Mouse (Mus musculus): Measurements from ENCODE around the gene Auts2. TPM values are rescaled to one million over a fixed set of nuclear protein-coding genes. Genes with fewer than 3 reads are reported as not detected.

The Auts2 gene
- polyA plus RNA-seq, 1 experiment from 2014 or later: 69.8 TPM

GRCm38 (mm10) chr5:132498045-132498444, 45.1 kb downstream of the Auts2 start:
- Histone ChIP-seq H3K27me3 (no peaks in the 10 kb centered on the region), H3K9me3 (no peaks in the 10 kb centered on the region), H3K4me2 (no peak overlapping the region), H3K27ac (no peak overlapping the region), H3K4me1 (peaks cover 38% of the 10 kb centered on the region), H3K4me3 (no peak overlapping the region), H3K9ac (no peak overlapping the region), H3K36me3 (no peaks in the 10 kb centered on the region)
- 72% methylated on average over 5 of the region's 5 CpGs for WGBS
- no peak for ATAC-seq (ENCODE audit: insufficient number of reproducible peaks, insufficient read depth, low FRiP score, low TSS enrichment, low read depth)

GRCm38 (mm10) chr5:132492793-132493192, 50.4 kb downstream of the Auts2 start:
- Histone ChIP-seq H3K4me2 (no peak overlapping the region), H3K27me3 (no peaks in the 10 kb centered on the region), H3K36me3 (no peaks in the 10 kb centered on the region), H3K9me3 (no peaks in the 10 kb centered on the region), H3K4me1 (peaks cover 43% of the 10 kb centered on the region), H3K27ac (no peak overlapping the region), H3K4me3 (no peak overlapping the region), H3K9ac (no peak overlapping the region)
- WGBS: 95% methylated on average over 1 of the region's 1 CpGs
- ATAC-seq (ENCODE audit: insufficient number of reproducible peaks, insufficient read depth, low FRiP score, low TSS enrichment, low read depth): no peak

DNA sequence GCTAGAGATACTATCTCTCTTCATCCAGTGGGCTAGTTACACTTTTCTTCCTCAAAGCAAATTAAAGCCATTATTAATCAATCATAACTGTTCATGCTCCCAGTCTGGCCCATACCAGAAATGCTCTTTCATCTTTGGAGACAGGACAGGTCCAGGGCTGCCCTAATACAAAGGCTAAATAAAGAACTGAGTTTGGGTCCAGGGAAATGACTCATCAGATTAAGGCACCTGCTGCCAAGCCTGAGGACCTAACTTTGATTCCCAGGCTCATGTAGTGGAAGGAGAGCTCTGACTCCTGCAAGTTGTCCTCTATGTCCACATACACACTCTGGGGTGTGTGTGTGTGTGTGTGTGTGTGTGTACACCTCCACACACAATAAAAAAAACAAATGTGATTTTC, 51.1 kb downstream of the Auts2 start:
- H3K4me3 ChIP-seq: no peak overlapping the region
- H3K36me3 ChIP-seq: no peaks in the 10 kb centered on the region
- H3K9ac ChIP-seq: no peak overlapping the region
- H3K4me1 ChIP-seq: peaks cover 50% of the 10 kb centered on the region
- H3K27me3 ChIP-seq: no peaks in the 10 kb centered on the region
- H3K27ac ChIP-seq: no peak overlapping the region
- H3K9me3 ChIP-seq: no peaks in the 10 kb centered on the region
- ATAC-seq (ENCODE audit: insufficient number of reproducible peaks, insufficient read depth, low FRiP score, low TSS enrichment, low read depth): no peak
- no peak overlapping the region for H3K4me2 ChIP-seq

GRCm38 (mm10) chr5:132491508-132491907, 51.6 kb downstream of the Auts2 start:
- no peaks in the 10 kb centered on the region for H3K27me3 ChIP-seq
- no peaks in the 10 kb centered on the region for H3K9me3 ChIP-seq
- no peaks in the 10 kb centered on the region for H3K36me3 ChIP-seq
- peaks cover 55% of the 10 kb centered on the region for H3K4me1 ChIP-seq
- no peak overlapping the region for H3K4me2 ChIP-seq
- no peak overlapping the region for H3K9ac ChIP-seq
- no peak for ATAC-seq (ENCODE audit: insufficient number of reproducible peaks, insufficient read depth, low FRiP score, low TSS enrichment, low read depth)
- 42% methylated on average over 4 of the region's 4 CpGs for WGBS
- H3K4me3 ChIP-seq: no peak overlapping the region
- H3K27ac ChIP-seq: no peak overlapping the region

- Histone ChIP-seq H3K9ac (no peak overlapping the region), H3K4me1 (peaks cover 63% of the 10 kb centered on the region), H3K9me3 (no peaks in the 10 kb centered on the region), H3K27ac (peak overlapping the region; percentile 87), H3K27me3 (no peaks in the 10 kb centered on the region), H3K4me3 (no peak overlapping the region), H3K36me3 (no peaks in the 10 kb centered on the region), H3K4me2 (peak overlapping the region; percentile 41)
- 77% methylated on average over 1 of the region's 1 CpGs for WGBS
- ATAC-seq (ENCODE audit: insufficient number of reproducible peaks, insufficient read depth, low FRiP score, low TSS enrichment, low read depth): no peak
Measured at GRCm38 (mm10) chr5:132490326-132490725, 52.8 kb downstream of the Auts2 start.

GRCm38 (mm10) chr5:132489736-132490313, 53.3 kb downstream of the Auts2 start:
- Histone ChIP-seq H3K9ac (no peak overlapping the region), H3K4me2 (peak overlapping the region; percentile 41), H3K27ac (peak overlapping the region; percentile 87), H3K4me3 (no peak overlapping the region), H3K36me3 (no peaks in the 10 kb centered on the region), H3K4me1 (peaks cover 68% of the 10 kb centered on the region), H3K9me3 (no peaks in the 10 kb centered on the region), H3K27me3 (no peaks in the 10 kb centered on the region)
- peak; percentile 40; the same call in 1 of the 2 replicates for ATAC-seq (ENCODE audit: insufficient number of reproducible peaks, insufficient read depth, low FRiP score, low TSS enrichment, low read depth)
- whole genome bisulfite sequencing: 12% methylated on average over 7 of the region's 7 CpGs

DNA sequence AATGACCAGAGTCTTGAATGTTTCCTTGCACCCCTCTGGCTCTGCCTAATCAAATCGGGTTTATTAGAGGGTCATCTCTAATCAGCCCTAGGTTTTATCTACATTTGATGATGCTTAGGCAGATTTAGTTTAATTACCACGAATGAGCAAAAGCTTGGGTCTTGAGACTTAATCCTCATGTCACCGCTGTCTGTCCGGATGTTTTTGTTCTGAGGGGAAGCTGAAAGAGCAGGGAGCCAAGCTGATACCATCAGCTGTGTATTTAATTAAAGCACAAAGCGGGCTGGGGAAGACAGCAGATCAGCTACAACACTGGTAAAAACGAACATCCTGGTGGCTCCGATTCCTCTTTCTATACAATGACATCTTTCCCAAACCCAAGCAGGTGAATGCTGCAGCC, 56.3 kb downstream of the Auts2 start:
- Histone ChIP-seq H3K27me3 (no peaks in the 10 kb centered on the region), H3K9ac (no peak overlapping the region), H3K9me3 (no peaks in the 10 kb centered on the region), H3K36me3 (no peaks in the 10 kb centered on the region), H3K4me1 (peaks cover 81% of the 10 kb centered on the region), H3K4me2 (no peak overlapping the region), H3K4me3 (no peak overlapping the region), H3K27ac (no peak overlapping the region)
- ATAC-seq (ENCODE audit: insufficient number of reproducible peaks, insufficient read depth, low FRiP score, low TSS enrichment, low read depth): no peak
- 31% methylated on average over 7 of the region's 7 CpGs for WGBS

GRCm38 (mm10) chr5:132485994-132486393, 57.1 kb downstream of the Auts2 start:
- WGBS: 78% methylated on average over 6 of the region's 6 CpGs
- no peak for ATAC-seq (ENCODE audit: insufficient number of reproducible peaks, insufficient read depth, low FRiP score, low TSS enrichment, low read depth)
- peaks cover 80% of the 10 kb centered on the region for H3K4me1 ChIP-seq

DNA sequence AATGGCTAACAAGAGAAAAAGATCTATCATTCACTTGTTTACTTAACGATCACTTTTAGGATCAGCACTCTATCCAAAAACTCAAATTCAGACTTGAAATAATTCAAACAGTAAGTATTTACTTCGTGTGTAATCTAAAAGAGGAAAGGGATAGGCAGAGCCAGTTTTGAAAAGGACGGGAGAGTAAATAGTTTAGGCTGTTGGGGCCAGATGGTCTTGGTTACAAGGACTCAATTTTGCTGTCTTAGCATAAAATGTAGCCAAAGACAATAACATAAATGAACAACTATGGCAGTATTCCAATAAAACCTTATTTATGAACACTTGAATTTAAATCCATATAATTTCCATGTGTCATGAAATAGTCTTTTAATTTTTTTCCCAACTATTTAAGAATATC, 57.7 kb downstream of the Auts2 start:
- H3K27ac ChIP-seq: no peak overlapping the region
- H3K36me3 ChIP-seq: no peaks in the 10 kb centered on the region
- H3K4me3 ChIP-seq: no peak overlapping the region
- no peaks in the 10 kb centered on the region for H3K27me3 ChIP-seq
- 31% methylated on average over 3 of the region's 3 CpGs for WGBS
- no peaks in the 10 kb centered on the region for H3K9me3 ChIP-seq
- no peak overlapping the region for H3K4me2 ChIP-seq
- H3K4me1 ChIP-seq: peaks cover 80% of the 10 kb centered on the region
- H3K9ac ChIP-seq: no peak overlapping the region
- ATAC-seq (ENCODE audit: insufficient number of reproducible peaks, insufficient read depth, low FRiP score, low TSS enrichment, low read depth): no peak

More at GRCm38 (mm10) chr5:132485994-132486393, 57.1 kb downstream of the Auts2 start:
- H3K27me3 ChIP-seq: no peaks in the 10 kb centered on the region
- H3K36me3 ChIP-seq: no peaks in the 10 kb centered on the region
- no peak overlapping the region for H3K4me2 ChIP-seq
- no peaks in the 10 kb centered on the region for H3K9me3 ChIP-seq
- no peak overlapping the region for H3K4me3 ChIP-seq
- no peak overlapping the region for H3K9ac ChIP-seq
- H3K27ac ChIP-seq: no peak overlapping the region

DNA sequence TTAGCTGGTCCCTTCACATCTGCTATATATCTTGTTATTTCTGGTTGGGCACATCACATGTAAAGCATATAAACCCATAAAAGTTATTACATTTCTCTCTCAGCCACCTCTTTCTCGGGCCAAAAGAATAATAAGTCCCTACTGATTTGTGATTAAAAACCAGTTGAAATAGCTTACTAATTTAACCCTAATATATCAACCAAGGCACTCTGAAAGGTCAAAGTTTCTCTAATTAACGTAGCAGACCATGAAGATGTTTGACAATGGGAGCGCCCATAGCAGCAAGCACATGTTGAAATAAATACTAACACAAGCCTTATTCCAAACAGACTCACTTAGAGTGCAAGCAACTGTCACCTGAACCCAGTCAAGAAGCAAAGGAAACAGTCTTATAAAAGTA, 61.7 kb downstream of the Auts2 start:
- Histone ChIP-seq H3K9ac (no peak overlapping the region), H3K36me3 (no peaks in the 10 kb centered on the region), H3K9me3 (no peaks in the 10 kb centered on the region), H3K27me3 (no peaks in the 10 kb centered on the region), H3K4me1 (peaks cover 69% of the 10 kb centered on the region), H3K27ac (no peak overlapping the region), H3K4me3 (no peak overlapping the region), H3K4me2 (no peak overlapping the region)
- 51% methylated on average over 3 of the region's 3 CpGs for WGBS
- ATAC-seq (ENCODE audit: insufficient number of reproducible peaks, insufficient read depth, low FRiP score, low TSS enrichment, low read depth): no peak

DNA sequence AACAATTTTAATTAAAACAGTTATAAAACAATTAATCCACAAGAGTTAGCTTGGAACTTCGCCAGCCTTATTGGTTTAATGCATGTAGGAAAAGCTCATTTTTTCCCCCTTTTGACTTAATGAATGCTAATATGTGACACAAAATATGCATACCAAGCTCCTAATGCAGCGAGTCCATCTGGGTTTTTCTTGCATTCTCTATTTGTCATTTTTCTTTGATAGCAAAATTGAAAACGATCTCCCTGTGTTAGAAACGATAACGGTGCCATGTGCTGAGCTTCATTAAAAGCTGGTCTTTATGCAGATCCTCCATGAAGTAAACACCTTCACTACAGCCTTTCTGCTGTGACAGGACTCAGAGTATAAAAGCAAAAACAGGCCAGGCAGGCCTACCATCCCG, 62.7 kb downstream of the Auts2 start:
- Histone ChIP-seq H3K9me3 (no peaks in the 10 kb centered on the region), H3K27me3 (no peaks in the 10 kb centered on the region), H3K4me3 (no peak overlapping the region), H3K4me2 (no peak overlapping the region), H3K9ac (no peak overlapping the region), H3K4me1 (peaks cover 63% of the 10 kb centered on the region), H3K36me3 (no peaks in the 10 kb centered on the region), H3K27ac (0 out of 2 replicates have a peak overlapping the region, but pooled peaks have one; percentile 33)
- no peak for ATAC-seq (ENCODE audit: insufficient number of reproducible peaks, insufficient read depth, low FRiP score, low TSS enrichment, low read depth)
- WGBS: 67% methylated on average over 6 of the region's 6 CpGs

DNA sequence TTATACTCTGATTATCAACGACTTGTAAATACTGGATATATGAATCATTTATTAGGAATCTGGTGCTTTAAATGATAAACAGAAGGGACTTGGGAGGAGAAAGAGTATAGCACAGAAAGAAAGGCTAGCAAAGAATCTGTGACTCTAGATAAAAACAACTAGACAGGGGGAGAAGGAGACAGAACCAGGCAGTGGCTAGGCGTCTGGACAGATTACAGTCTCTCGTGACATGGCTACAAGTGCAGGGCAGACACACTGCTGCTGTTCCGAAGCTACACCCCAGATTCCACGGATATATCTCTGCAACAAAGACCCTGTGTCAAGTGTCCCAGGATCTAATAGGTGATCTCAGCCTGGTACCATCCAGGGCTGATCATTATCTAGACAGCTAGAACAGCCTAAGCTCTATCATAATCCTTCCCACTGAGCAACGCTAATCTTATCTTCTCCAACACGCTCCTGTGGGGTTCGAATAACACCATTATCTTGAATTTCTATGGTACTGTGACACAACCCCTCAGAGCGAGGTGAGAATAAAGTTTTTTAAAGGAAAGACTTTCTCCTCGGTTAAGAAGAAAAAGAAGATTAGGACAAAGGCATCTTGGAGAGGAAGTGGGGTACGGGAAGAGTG, 63.8 kb downstream of the Auts2 start:
- peaks cover 58% of the 10 kb centered on the region for H3K4me1 ChIP-seq
- 49% methylated on average over 11 of the region's 11 CpGs for WGBS
- H3K4me3 ChIP-seq: no peak overlapping the region

More for the DNA sequence above, 63.8 kb downstream of the Auts2 start:
- Histone ChIP-seq H3K9ac (no peak overlapping the region), H3K27me3 (no peaks in the 10 kb centered on the region), H3K27ac (no peak overlapping the region), H3K9me3 (no peaks in the 10 kb centered on the region), H3K4me2 (no peak overlapping the region), H3K36me3 (no peaks in the 10 kb centered on the region)
- ATAC-seq (ENCODE audit: insufficient number of reproducible peaks, insufficient read depth, low FRiP score, low TSS enrichment, low read depth): no peak
